Mouse (Mus musculus) naive thymus-derived CD4-positive, alpha-beta T cell, adult 2 months (primary cell): ENCODE data around the gene Ephx3.
A peak's percentile ranks its signal among the peaks of the same experiment; 100 is the strongest.

Experiments used
- DNase-seq: peaks from one replicate; pipeline ENCODE4 v3.0.0-alpha.2; 2011; ENCODE audit warnings: low read depth

Gene Ephx3

GRCm38 (mm10) chr17:32173166-32173565 is 16.2 kb downstream of the Ephx3 start:
- no peak for DNase-seq

DNA sequence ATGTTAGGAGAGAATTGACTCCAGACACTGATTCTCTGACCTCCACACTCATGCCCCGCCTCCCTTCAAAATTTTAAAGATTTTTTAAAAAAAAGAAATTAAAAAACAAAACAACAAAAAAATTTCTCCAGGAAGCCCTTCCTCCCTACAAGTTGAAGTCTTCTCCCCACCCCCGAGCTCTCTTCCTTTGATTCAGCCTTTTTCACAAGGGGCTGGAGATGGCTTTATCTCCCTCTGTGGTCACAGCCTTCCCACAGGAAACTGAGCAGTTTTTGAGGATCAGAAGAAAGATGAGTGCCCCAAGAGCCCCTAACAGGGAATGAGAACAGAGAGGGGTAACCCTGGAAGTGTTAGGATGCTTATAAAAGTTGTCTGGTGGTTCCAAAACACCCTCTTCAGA is 16.9 kb downstream of the Ephx3 start:
- DNase-seq: no peak

DNA sequence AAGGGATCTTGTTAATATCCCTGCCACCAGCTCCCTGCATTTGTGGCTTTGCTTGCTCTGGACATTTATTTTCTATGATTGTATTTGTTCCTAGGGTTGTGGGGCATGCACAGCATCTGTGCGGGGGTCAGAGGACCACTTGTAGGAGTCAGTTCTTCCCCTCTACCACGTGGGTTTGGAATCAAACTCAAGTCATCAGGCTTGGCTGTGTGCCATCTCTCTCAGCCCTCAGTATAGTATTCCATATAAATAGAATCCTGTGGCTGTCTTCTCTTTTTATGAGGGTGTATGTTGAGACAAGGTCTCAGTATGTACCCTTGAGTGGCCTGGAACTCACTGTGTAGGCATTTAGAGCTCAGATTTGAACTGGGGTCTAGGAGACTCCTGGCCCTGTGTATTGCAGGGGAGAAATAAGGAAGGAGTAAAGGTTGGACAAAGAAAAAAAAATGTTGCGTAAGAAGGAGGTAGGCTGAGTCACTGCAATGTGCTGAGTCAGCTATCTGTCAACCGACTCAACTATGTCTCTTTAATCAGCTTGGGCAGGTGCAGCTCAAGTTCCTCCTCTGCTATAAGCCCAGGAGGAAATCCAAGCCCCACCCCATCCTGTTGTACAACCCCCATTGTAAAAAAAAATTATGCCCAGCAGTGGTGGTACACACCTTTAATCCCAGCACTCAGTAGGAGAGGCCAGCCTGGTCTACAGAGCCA is 19.7 kb downstream of the Ephx3 start:
- DNase-seq: no peak

DNA sequence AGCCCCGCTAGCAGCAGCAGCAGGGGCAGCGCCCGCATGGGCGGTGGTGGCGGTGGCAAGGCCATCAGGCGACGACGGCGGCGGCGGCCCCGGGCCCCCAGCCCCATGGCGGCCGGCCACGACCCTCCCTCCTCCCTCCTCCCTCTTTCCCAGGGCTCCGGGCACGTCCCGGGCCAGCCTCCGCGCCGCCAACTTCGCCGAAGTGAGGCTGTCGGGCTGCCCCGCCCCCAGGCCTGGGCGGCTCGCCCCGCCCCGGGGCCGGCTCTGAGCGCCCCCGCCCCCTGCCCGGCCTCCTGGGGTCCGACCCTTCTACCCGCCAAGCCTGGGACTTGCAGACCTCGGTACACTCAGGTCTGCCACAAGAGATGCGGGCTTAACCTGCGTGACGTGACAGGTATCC is 22.7 kb downstream of the Ephx3 start, which contains the start of gene Notch3:
Gene Notch3 (minus strand): TSS at position 166 of the 400 bp plus-strand sequence.
- DNase-seq: peak; percentile 49

GRCm38 (mm10) chr17:32165803-32166595 is 23.4 kb downstream of the Ephx3 start:
- DNase-seq: peak; percentile 76

DNA sequence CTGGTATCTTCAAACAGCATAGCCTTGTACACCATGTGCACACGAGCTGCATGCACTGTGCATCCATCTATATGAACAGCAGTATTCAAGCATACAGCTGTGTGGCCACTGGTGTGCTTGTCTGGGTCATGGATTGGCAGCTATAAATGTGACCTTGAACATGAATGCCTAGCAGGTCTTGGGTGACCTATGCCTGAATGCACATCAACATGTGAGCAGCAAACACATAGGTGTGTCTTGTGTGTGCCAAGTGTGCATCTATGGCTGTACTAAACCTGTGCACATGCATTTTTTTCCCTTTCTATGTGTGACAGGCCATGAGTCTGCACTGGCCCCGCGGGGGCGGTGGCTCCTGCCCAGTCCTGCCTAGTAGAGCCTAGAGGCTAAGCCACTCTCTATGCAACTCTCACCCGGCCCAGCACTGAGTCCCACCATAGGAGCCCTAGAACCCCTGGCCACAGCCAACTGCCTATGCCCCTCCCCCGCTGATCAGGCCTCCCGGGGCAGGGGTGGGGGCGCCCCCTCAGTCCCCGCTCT is 24.0 kb downstream of the Ephx3 start:
- DNase-seq: peak; percentile 42

GRCm38 (mm10) chr17:32164780-32165179 is 24.6 kb downstream of the Ephx3 start:
- DNase-seq: no peak

GRCm38 (mm10) chr17:32163910-32164650 is 25.3 kb downstream of the Ephx3 start:
- DNase-seq: peak; percentile 33

- DNase-seq: peak; percentile 80
Measured at GRCm38 (mm10) chr17:32162112-32162850, 27.1 kb downstream of the Ephx3 start.

- no peak for DNase-seq
Measured at GRCm38 (mm10) chr17:32160882-32161281, 28.5 kb downstream of the Ephx3 start.

DNA sequence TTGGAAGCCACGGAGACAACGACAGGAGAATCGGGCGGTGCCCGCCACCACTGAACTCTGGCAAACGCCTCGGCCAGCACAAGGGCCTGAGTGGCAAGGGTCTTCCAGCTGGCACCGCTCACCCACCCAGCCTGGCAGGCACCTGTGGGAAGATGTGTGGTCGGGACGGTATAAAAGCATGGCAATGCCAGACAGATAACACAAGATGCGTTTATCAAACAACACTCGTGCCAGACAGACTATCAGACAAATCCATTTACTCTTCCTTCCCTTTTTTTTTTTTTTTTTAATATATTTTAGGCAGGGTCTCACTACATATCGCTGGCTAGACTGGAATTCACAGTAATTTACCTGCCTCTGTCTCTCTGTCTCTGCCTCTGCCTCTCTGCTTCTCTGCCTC is 30.5 kb downstream of the Ephx3 start:
- DNase-seq: no peak

- no peak for DNase-seq
Measured at GRCm38 (mm10) chr17:32146718-32147117, 42.6 kb downstream of the Ephx3 start.

GRCm38 (mm10) chr17:32142907-32143854 is 46.2 kb downstream of the Ephx3 start:
- DNase-seq: peak; percentile 87

DNA sequence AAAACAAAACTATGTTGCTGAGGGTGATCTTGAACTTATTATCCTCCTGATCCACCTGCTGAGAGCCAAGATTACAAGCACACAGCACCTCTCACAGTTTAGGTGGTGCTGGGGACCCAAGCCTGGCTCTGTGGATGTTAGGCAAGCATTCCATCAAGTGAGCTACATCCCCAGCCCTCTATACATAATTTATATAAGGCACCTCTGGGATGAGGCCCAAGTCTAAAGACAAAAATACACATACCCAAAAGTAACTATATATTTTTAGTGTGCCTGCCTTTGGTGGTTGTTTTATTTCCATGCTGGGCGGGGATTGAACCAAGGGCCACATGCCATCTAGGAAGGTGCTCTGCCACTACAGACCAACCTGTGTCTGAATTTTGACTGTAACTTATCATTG is 47.1 kb downstream of the Ephx3 start:
- DNase-seq: no peak
